Mouse (Mus musculus): ENCODE measurements at regions not wholly inside any gene's neighbourhood (a gene's known extent, or its start where the extent isn't known, plus 50 kb on each side); places are given as distances from the start of the nearest gene placed in this dataset.

DNA sequence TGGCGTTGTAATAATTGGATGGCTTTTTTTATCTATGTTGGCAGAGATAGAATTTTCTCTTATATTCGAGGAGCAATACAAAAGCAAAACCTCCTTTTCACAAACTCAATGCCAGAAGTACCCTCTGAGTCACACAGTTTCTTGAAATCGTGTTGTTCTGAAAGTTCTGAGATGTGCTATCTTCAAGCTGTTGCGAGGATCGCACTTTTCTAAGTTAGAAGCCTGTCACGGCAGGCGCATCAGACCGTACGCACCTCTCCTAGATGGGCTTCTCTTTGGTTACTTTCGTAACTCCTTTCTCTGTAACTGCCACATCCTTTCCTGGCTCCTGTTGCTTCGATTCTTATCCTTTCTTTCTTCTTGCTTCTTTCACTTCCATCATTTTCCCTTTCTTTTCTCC is 271.2 kb upstream of the Arrdc3 start:
- H3K27me3 ChIP-seq (ENCODE audit: control insufficient read depth in 1 of 2, insufficient read depth in 2 of 2, low read length in 2 of 2): no peaks in the 10 kb centered on the region
- no peaks in the 10 kb centered on the region for H3K36me3 ChIP-seq (ENCODE audit: control insufficient read depth in 1 of 2, insufficient read depth in 2 of 2, low read length in 2 of 2)
- no peaks in the 10 kb centered on the region for H3K4me1 ChIP-seq (ENCODE audit: control insufficient read depth in 1 of 2, insufficient read depth in 2 of 2, low read length in 2 of 2)
- no peaks in the 10 kb centered on the region for H3K79me2 ChIP-seq (ENCODE audit: control insufficient read depth, insufficient read depth, low read length, poor library complexity)
- TF ChIP-seq MYB (IDR thresholded peaks at IDR 0.05; ENCODE audit: low read depth, low read length): no peak
- TF ChIP-seq TAL1 (IDR thresholded peaks at IDR 0.05; ENCODE audit: low read length): no peak
- TF ChIP-seq E2F4 (IDR thresholded peaks at IDR 0.05; ENCODE audit: borderline replicate concordance, low read depth, low read length): no peak
- no peak for TF ChIP-seq UBTF (IDR thresholded peaks at IDR 0.05; ENCODE audit: borderline replicate concordance, insufficient read depth, low read depth, low read length)
- TF ChIP-seq ZC3H11A (IDR thresholded peaks at IDR 0.05; ENCODE audit: low read depth, low read length): no peak
- no peak for TF ChIP-seq NRF1 (IDR thresholded peaks at IDR 0.05; ENCODE audit: insufficient read depth, low read depth, low read length, poor library complexity, severe bottlenecking)
- TF ChIP-seq MXI1 (IDR thresholded peaks at IDR 0.05; ENCODE audit: low read depth, low read length): no peak
- no peak for TF ChIP-seq BHLHE40 (IDR thresholded peaks at IDR 0.05; ENCODE audit: borderline replicate concordance, low read depth, low read length)
- no peak for TF ChIP-seq TBP (IDR thresholded peaks at IDR 0.05; ENCODE audit: low read depth, low read length)
- no peak for TF ChIP-seq ZKSCAN1 (IDR thresholded peaks at IDR 0.05; ENCODE audit: low read depth, low read length)
- no peak for TF ChIP-seq SIN3A (IDR thresholded peaks at IDR 0.05; ENCODE audit: low read length)
- TF ChIP-seq NELFE (IDR thresholded peaks at IDR 0.05; ENCODE audit: low read depth, low read length): no peak
- no peak for TF ChIP-seq MYC (IDR thresholded peaks at IDR 0.05; ENCODE audit: low read depth, low read length)
- TF ChIP-seq CHD2 (IDR thresholded peaks at IDR 0.05; ENCODE audit: low read length): no peak
- TF ChIP-seq POLR2A (IDR thresholded peaks at IDR 0.05; ENCODE audit: control insufficient read depth in 1 of 2, insufficient read depth in 1 of 2, low read depth in 1 of 2, low read length in 2 of 2, poor library complexity in 1 of 2): no peak
- DNase-seq (ENCODE audit: low read depth, low spot score): no peak
- H3K9me3 ChIP-seq (replicated peaks; ENCODE audit: insufficient read depth, low read length): no peaks in the 10 kb centered on the region
- H3K4me3 ChIP-seq (ENCODE audit: control insufficient read depth in 1 of 2, insufficient read depth in 1 of 2, low read depth in 2 of 2, low read length in 2 of 2): no peak overlapping the region
- no peak overlapping the region for H3K9ac ChIP-seq (ENCODE audit: control insufficient read depth, low read depth, low read length, poor library complexity, severe bottlenecking)
- no peak overlapping the region for H3K27ac ChIP-seq (ENCODE audit: control insufficient read depth, low read depth, low read length)

- Histone ChIP-seq H3K4me1 (ENCODE audit: control insufficient read depth in 1 of 2, insufficient read depth in 2 of 2, low read length in 2 of 2) (no peaks in the 10 kb centered on the region), H3K4me3 (ENCODE audit: control insufficient read depth in 1 of 2, insufficient read depth in 1 of 2, low read depth in 2 of 2, low read length in 2 of 2) (no peak overlapping the region), H3K9me3 (replicated peaks; ENCODE audit: insufficient read depth, low read length) (no peaks in the 10 kb centered on the region), H3K79me2 (ENCODE audit: control insufficient read depth, insufficient read depth, low read length, poor library complexity) (no peaks in the 10 kb centered on the region), H3K27ac (ENCODE audit: control insufficient read depth, low read depth, low read length) (no peak overlapping the region), H3K36me3 (ENCODE audit: control insufficient read depth in 1 of 2, insufficient read depth in 2 of 2, low read length in 2 of 2) (no peaks in the 10 kb centered on the region), H3K27me3 (ENCODE audit: control insufficient read depth in 1 of 2, insufficient read depth in 2 of 2, low read length in 2 of 2) (no peaks in the 10 kb centered on the region), H3K9ac (ENCODE audit: control insufficient read depth, low read depth, low read length, poor library complexity, severe bottlenecking) (no peak overlapping the region)
- no peak for DNase-seq (ENCODE audit: low read depth, low spot score)
- TF ChIP-seq ELF1 (IDR thresholded peaks at IDR 0.05; ENCODE audit: low read depth, low read length) (no peak), JUND (IDR thresholded peaks at IDR 0.05; ENCODE audit: low read depth, low read length) (no peak), MEF2A (IDR thresholded peaks at IDR 0.05; ENCODE audit: extremely low read depth, insufficient replicate concordance, low read depth, low read length, poor library complexity, severe bottlenecking) (no peak), GATA1 (IDR thresholded peaks at IDR 0.05; ENCODE audit: low read depth, low read length) (no peak), POLR2AphosphoS2 (IDR thresholded peaks at IDR 0.05; ENCODE audit: low read length) (no peak), UBTF (IDR thresholded peaks at IDR 0.05; ENCODE audit: borderline replicate concordance, insufficient read depth, low read depth, low read length) (no peak), MAZ (IDR thresholded peaks at IDR 0.05; ENCODE audit: low read depth, low read length) (no peak), MYB (IDR thresholded peaks at IDR 0.05; ENCODE audit: low read depth, low read length) (no peak)
These were observed 269.9 kb upstream of the Arrdc3 start for GRCm38 (mm10) chr13:80613167-80613883.
